Mouse (Mus musculus) MEL (cell line): ENCODE measurements around the gene Nudt8. TPM values are rescaled to one million over a fixed set of nuclear protein-coding genes. Genes with fewer than 3 reads are reported as not detected.

Experiments
- DNase-seq: peaks from one replicate; pipeline ENCODE4 v3.0.0; 2011; ENCODE audit warnings: low read depth, low spot score
- H3K27ac ChIP-seq: 2 replicates; pipeline ENCODE4 v1.5.1; 2012; ENCODE audit warnings: low read depth, mild to moderate bottlenecking, control low read depth, low read length, moderate library complexity; ENCODE audit not compliant: control insufficient read depth
- H3K27me3 ChIP-seq, 2 experiments: fragments of 150-350 bp in 1 of 2; sonication (generic) in 1 of 2; 2 replicates each; pipeline ENCODE4 v1.6.1; 2012; ENCODE audit warnings: low read length in 2 of 2, mild to moderate bottlenecking in 2 of 2, improper control_type of control experiment in 1 of 2, moderate library complexity in 1 of 2; ENCODE audit not compliant: insufficient read depth in 2 of 2, control insufficient read depth in 1 of 2
- H3K36me3 ChIP-seq, 2 experiments: 2 replicates each; pipeline ENCODE4 v1.6.1; 2012 to 2014; ENCODE audit warnings: low read length in 2 of 2, improper control_type of control experiment in 1 of 2, inconsistent platforms in 1 of 2, mild to moderate bottlenecking in 1 of 2; ENCODE audit not compliant: insufficient read depth in 2 of 2, control insufficient read depth in 1 of 2
- H3K4me1 ChIP-seq, 2 experiments: fragments of 150-350 bp in 1 of 2; sonication (generic) in 1 of 2; 2 replicates each; pipeline ENCODE4 v1.6.1; 2012; ENCODE audit warnings: low read length in 2 of 2, improper control_type of control experiment in 1 of 2, mild to moderate bottlenecking in 1 of 2; ENCODE audit not compliant: insufficient read depth in 2 of 2, control insufficient read depth in 1 of 2
- H3K4me3 ChIP-seq, 2 experiments: fragments of 150-350 bp in 1 of 2; sonication (generic) in 1 of 2; 2 replicates each; pipeline ENCODE4 v1.5.1; 2012; ENCODE audit warnings: low read depth in 2 of 2, low read length in 2 of 2, mild to moderate bottlenecking in 2 of 2, moderate library complexity in 2 of 2, control low read depth in 1 of 2, improper control_type of control experiment in 1 of 2; ENCODE audit not compliant: control insufficient read depth in 1 of 2, insufficient read depth in 1 of 2
- H3K79me2 ChIP-seq: 2 replicates; pipeline ENCODE4 v1.6.1; 2012; ENCODE audit warnings: mild to moderate bottlenecking, low read length, moderate library complexity; ENCODE audit not compliant: control insufficient read depth, poor library complexity, insufficient read depth
- H3K9ac ChIP-seq: 2 replicates; pipeline ENCODE4 v1.6.1; 2012; ENCODE audit warnings: low read depth, mild to moderate bottlenecking, control low read depth, low read length, moderate library complexity; ENCODE audit not compliant: control insufficient read depth, poor library complexity, severe bottlenecking
- H3K9me3 ChIP-seq: fragments of 150-350 bp; sonication (generic); replicated peaks from 2 replicates; pipeline ENCODE4 v1.6.1; 2012; ENCODE audit warnings: mild to moderate bottlenecking, low read length, improper control_type of control experiment, moderate library complexity; ENCODE audit not compliant: insufficient read depth
- CHD1 ChIP-seq: IDR thresholded peaks from 2 replicates; pipeline ENCODE4 v1.6.1; 2012; ENCODE audit warnings: low read depth, mild to moderate bottlenecking, inconsistent platforms, low read length, improper control_type of control experiment
- CHD2 ChIP-seq: IDR thresholded peaks from 2 replicates; pipeline ENCODE4 v1.6.1; 2011; ENCODE audit warnings: low read length, improper control_type of control experiment
- EP300 ChIP-seq, 2 experiments: IDR thresholded peaks; 2 replicates each; pipeline ENCODE4 v1.6.1; 2011; ENCODE audit warnings: improper control_type of control experiment in 2 of 2, low read length in 2 of 2, low read depth in 1 of 2, mild to moderate bottlenecking in 1 of 2
- GATA1 ChIP-seq: IDR thresholded peaks from 2 replicates; pipeline ENCODE4 v1.6.1; 2011; ENCODE audit warnings: low read depth, low read length, improper control_type of control experiment
- HCFC1 ChIP-seq: IDR thresholded peaks from 2 replicates; pipeline ENCODE4 v1.6.1; 2012; ENCODE audit warnings: low read depth, mild to moderate bottlenecking, inconsistent platforms, low read length, improper control_type of control experiment, moderate library complexity
- JUND ChIP-seq: IDR thresholded peaks from 2 replicates; pipeline ENCODE4 v1.6.1; 2011; ENCODE audit warnings: low read depth, mild to moderate bottlenecking, improper control_type of control experiment, low read length
- KAT2A ChIP-seq: conservative IDR thresholded peaks from 2 replicates; pipeline ENCODE4 v1.6.1; 2012; ENCODE audit warnings: low read depth, low read length, improper control_type of control experiment, inconsistent platforms
- MAFK ChIP-seq: IDR thresholded peaks from 2 replicates; pipeline ENCODE4 v1.6.1; 2011; ENCODE audit warnings: low read depth, mild to moderate bottlenecking, low read length, improper control_type of control experiment, borderline replicate concordance
- MAX ChIP-seq: IDR thresholded peaks from 2 replicates; pipeline ENCODE4 v1.6.1; 2011; ENCODE audit warnings: low read length, improper control_type of control experiment
- MEF2A ChIP-seq: IDR thresholded peaks from 2 replicates; pipeline ENCODE4 v1.6.1; 2014; ENCODE audit warnings: low read depth, mild to moderate bottlenecking, inconsistent platforms, low read length, improper control_type of control experiment; ENCODE audit not compliant: poor library complexity, insufficient replicate concordance, severe bottlenecking; ENCODE audit errors: extremely low read depth
- MYC ChIP-seq: IDR thresholded peaks from 2 replicates; pipeline ENCODE4 v1.6.1; 2011; ENCODE audit warnings: low read depth, mild to moderate bottlenecking, low read length, improper control_type of control experiment, moderate library complexity
- NELFE ChIP-seq: IDR thresholded peaks from 2 replicates; pipeline ENCODE4 v1.6.1; 2011; ENCODE audit warnings: low read depth, low read length, improper control_type of control experiment
- NRF1 ChIP-seq: IDR thresholded peaks from 2 replicates; pipeline ENCODE4 v1.6.1; 2014; ENCODE audit warnings: low read depth, mild to moderate bottlenecking, inconsistent platforms, low read length, improper control_type of control experiment, moderate library complexity; ENCODE audit not compliant: poor library complexity, insufficient read depth, severe bottlenecking
- POLR2AphosphoS5 ChIP-seq: IDR thresholded peaks from 2 replicates; pipeline ENCODE4 v1.6.1; 2012; ENCODE audit warnings: low read depth, borderline replicate concordance, mild to moderate bottlenecking, inconsistent platforms, low read length, moderate library complexity, mixed read lengths
- RCOR1 ChIP-seq: IDR thresholded peaks from 2 replicates; pipeline ENCODE4 v1.6.1; 2012; ENCODE audit warnings: low read depth, mild to moderate bottlenecking, inconsistent platforms, low read length, improper control_type of control experiment
- SMC3 ChIP-seq: IDR thresholded peaks from 2 replicates; pipeline ENCODE4 v1.6.1; 2011; ENCODE audit warnings: low read depth, low read length, improper control_type of control experiment
- TBP ChIP-seq: IDR thresholded peaks from 2 replicates; pipeline ENCODE4 v1.8.0; 2011; ENCODE audit warnings: low read depth, low read length, improper control_type of control experiment
- TCF12 ChIP-seq: IDR thresholded peaks from 2 replicates; pipeline ENCODE4 v1.6.1; 2014; ENCODE audit warnings: low read depth, mild to moderate bottlenecking, inconsistent platforms, low read length, improper control_type of control experiment, moderate library complexity
- UBTF ChIP-seq: IDR thresholded peaks from 2 replicates; pipeline ENCODE4 v1.6.1; 2012; ENCODE audit warnings: low read depth, mild to moderate bottlenecking, inconsistent platforms, low read length, improper control_type of control experiment, moderate library complexity, borderline replicate concordance; ENCODE audit not compliant: insufficient read depth
- ZMIZ1 ChIP-seq: IDR thresholded peaks from 2 replicates; pipeline ENCODE4 v1.6.1; 2012; ENCODE audit warnings: low read depth, mild to moderate bottlenecking, inconsistent platforms, low read length, improper control_type of control experiment, moderate library complexity
- ZNF384 ChIP-seq: IDR thresholded peaks from 2 replicates; pipeline ENCODE4 v1.6.1; 2012; ENCODE audit warnings: low read depth, mild to moderate bottlenecking, inconsistent platforms, low read length, improper control_type of control experiment
- polyA plus RNA-seq, 2 experiments: library from polyadenylated mRNA; stranded (reverse) in 1 of 2; unstranded in 1 of 2; fragments of >175 nt in 1 of 2; fragments of >200 nt in 1 of 2; gene quantifications; 2 replicates each; pipeline versions ENCODE4 v1.2.1 to v1.2.4; 2012; ENCODE audit warnings: low replicate concordance in 2 of 2, low read depth in 1 of 2; ENCODE audit not compliant: insufficient read length in 2 of 2, insufficient read depth in 1 of 2, missing spikeins in 1 of 2
- total RNA-seq: library from RNA; depleted of rRNA; stranded (reverse); fragments of 300-350 nt; gene quantifications from 2 replicates; pipeline ENCODE4 v1.2.3, GENCODE M21; 2012

The Nudt8 gene
- total and polyA plus RNA-seq, 3 experiments = 58.1 to 71.5 TPM; not detected in 1

DNA sequence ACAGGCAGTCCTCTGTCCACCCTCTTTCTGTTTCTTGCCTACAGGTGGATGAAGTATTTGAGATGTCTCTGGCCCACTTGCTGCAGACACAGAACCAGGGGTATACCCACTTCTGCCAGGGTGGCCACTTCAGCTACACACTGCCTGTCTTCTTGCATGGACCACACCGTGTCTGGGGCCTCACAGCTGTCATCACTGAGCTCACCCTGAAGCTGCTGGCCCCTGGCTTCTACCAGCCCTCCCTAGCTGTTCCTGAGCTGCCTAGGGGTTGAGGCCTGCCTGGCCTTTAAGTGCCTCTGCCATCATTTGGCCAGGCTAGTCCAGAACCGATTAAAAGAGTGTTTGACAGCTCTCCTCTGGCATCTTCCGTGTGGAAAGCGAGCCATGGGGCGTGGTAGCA lies 1.4 kb downstream of the Nudt8 start:
- Histone ChIP-seq H3K9ac (peak overlapping the region; percentile 90), H3K79me2 (peaks cover 1% of the 10 kb centered on the region; the same call in 1 of the 2 replicates), H3K36me3 (peaks cover 0 to 6% of the 10 kb centered on the region in 2 experiments; a peak in 2 of 4 replicates), H3K9me3 (no peaks in the 10 kb centered on the region), H3K27ac (no peak overlapping the region), H3K4me3 (peak overlapping the region; percentile 80), H3K4me1 (peaks cover 0 to 15% of the 10 kb centered on the region in 2 experiments; a peak in 2 of 4 replicates), H3K27me3 (no peaks in the 10 kb centered on the region)
- no peak for TF ChIP-seq RCOR1
- no peak for TF ChIP-seq TBP
- TF ChIP-seq MYC = no peak
- no peak for TF ChIP-seq JUND
- no peak for TF ChIP-seq MAX
- TF ChIP-seq KAT2A = no peak
- DNase-seq = no peak

DNA sequence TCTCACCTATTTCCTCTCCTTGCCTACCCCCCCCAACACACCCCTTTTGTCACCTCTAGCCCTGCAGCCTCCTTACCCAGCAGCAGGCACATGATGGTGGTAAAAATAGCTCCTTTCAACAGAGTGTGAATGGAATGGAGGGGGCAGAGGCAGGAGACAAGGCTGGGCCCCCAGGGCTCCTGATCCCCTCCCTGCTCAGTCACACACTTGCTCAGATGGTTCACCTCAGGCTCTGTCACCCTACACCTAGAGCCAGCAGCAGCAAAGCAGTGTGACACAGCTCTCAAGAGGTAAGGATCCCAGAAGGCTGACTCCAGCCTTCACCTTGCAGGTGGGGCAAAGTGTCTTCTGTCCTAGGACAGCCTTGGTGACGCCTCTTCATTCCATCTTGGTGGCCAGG lies 2.7 kb downstream of the Nudt8 start, which contains the start of gene Doc2g:
Gene Doc2g (plus strand): TSS at position 202 of the 400 bp plus-strand sequence.
- H3K9ac ChIP-seq = no peak within 1 kb of the TSS
- peaks cover 1% of the 10 kb centered on the region; the same call in 1 of the 2 replicates for H3K79me2 ChIP-seq
- DNase-seq = no peak
- H3K9me3 ChIP-seq = no peaks in the 10 kb centered on the region
- no peak within 1 kb of the TSS for H3K4me3 ChIP-seq
- H3K4me1 ChIP-seq = peaks cover 0 to 15% of the 10 kb centered on the region in 2 experiments; a peak in 2 of 4 replicates
- TF ChIP-seq JUND (no peak), POLR2AphosphoS5 (0 out of 2 replicates have a peak, but pooled peaks have one; percentile 6)
- TF ChIP-seq, all 39 proteins: peak for 1
- Histone ChIP-seq H3K36me3 (peaks cover 2 to 6% of the 10 kb centered on the region in 2 experiments; a peak in 3 of 4 replicates), H3K27ac (no peak within 1 kb of the TSS), H3K27me3 (no peaks in the 10 kb centered on the region)

DNA sequence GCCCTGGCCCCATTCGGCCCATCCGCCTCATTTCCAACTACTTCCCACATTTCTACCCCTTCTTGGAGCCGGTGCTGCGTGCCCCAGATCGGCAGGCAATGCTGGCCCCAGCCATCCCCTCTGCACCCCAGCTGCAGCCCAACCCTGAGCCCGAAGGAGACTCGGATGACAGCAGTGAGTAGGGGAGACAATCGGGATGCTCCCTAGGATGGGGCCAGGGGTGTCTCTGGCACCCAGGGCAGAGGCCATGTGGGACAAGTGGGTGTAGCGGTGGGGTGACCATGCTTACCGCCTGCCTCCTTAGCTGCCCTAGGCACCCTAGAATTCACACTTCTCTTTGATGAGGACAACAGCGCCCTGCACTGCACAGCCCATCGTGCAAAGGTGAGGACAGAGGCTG lies 3.3 kb downstream of the Nudt8 start:
- Histone ChIP-seq H3K79me2 (peaks cover 1% of the 10 kb centered on the region; the same call in 1 of the 2 replicates), H3K36me3 (peaks cover 2 to 6% of the 10 kb centered on the region in 2 experiments; a peak in 3 of 4 replicates), H3K4me1 (peaks cover 0 to 15% of the 10 kb centered on the region in 2 experiments; a peak in 2 of 4 replicates), H3K9me3 (no peaks in the 10 kb centered on the region), H3K4me3 (no peak overlapping the region), H3K9ac (no peak overlapping the region), H3K27me3 (no peaks in the 10 kb centered on the region), H3K27ac (no peak overlapping the region)
- TF ChIP-seq TBP (no peak), GATA1 (no peak), NELFE (no peak), KAT2A (no peak), UBTF (no peak), NRF1 (no peak), SMC3 (no peak), MEF2A (no peak), HCFC1 (no peak), JUND (no peak), CHD1 (no peak), POLR2AphosphoS5 (no peak), ZNF384 (no peak), CHD2 (no peak), ZMIZ1 (no peak), MAX (no peak), MAFK (no peak), TCF12 (no peak), EP300 (IDR thresholded peaks at IDR 0.05; ENCODE audit: low read depth in 1 of 2, low read length in 2 of 2) (no peak)
- no peak for DNase-seq
